Mouse (Mus musculus) heart, adult 2 months (tissue): ENCODE measurements around the gene Rxrg. TPM values are rescaled to one million over a fixed set of nuclear protein-coding genes. Genes with fewer than 3 reads are reported as not detected.
A peak's percentile ranks its signal among the peaks of the same experiment; 100 is the strongest.

Experiments
- DNase-seq, 2 experiments: peaks; one replicate each; pipeline ENCODE4 v3.0.0; 2021
- H3K27ac ChIP-seq: fragments of 200-600 bp; 2 replicates; pipeline ENCODE4 v1.8.1; 2022
- H3K27me3 ChIP-seq: fragments of 200-500 bp; 2 replicates; pipeline ENCODE4 v1.6.1; 2012; ENCODE audit warnings: mild to moderate bottlenecking, low read length, inconsistent platforms, mixed read lengths; ENCODE audit not compliant: control insufficient read depth, insufficient read depth
- H3K36me3 ChIP-seq: fragments of 200-500 bp; 2 replicates; pipeline ENCODE4 v1.6.1; 2012; ENCODE audit warnings: low read length, inconsistent platforms; ENCODE audit not compliant: control insufficient read depth, insufficient read depth
- H3K4me1 ChIP-seq: fragments of 200-500 bp; 2 replicates; pipeline ENCODE4 v1.6.1; 2011; ENCODE audit warnings: low read length; ENCODE audit not compliant: control insufficient read depth, insufficient read depth
- H3K4me3 ChIP-seq: fragments of 200-600 bp; 2 replicates; pipeline ENCODE4 v1.8.1; 2022
- H3K79me2 ChIP-seq: fragments of 200-500 bp; replicated peaks from 2 replicates; pipeline ENCODE4 v1.6.1; 2012; ENCODE audit warnings: mild to moderate bottlenecking, inconsistent platforms, low read length, moderate library complexity, mixed read lengths; ENCODE audit not compliant: control insufficient read depth, insufficient read depth
- H3K9ac ChIP-seq: fragments of 200-500 bp; 2 replicates; pipeline ENCODE4 v1.6.1; 2012; ENCODE audit warnings: low read depth, mild to moderate bottlenecking, control low read depth, inconsistent platforms, low read length, mixed read lengths
- CTCF ChIP-seq: fragments of 200-600 bp; IDR thresholded peaks from 2 replicates; pipeline ENCODE4 v1.8.1; 2022; ENCODE audit warnings: antibody characterized with exemption, mild to moderate bottlenecking, moderate library complexity
- EP300 ChIP-seq: fragments of 200-500 bp; IDR thresholded peaks from 2 replicates; pipeline ENCODE4 v1.6.1; 2011; ENCODE audit warnings: low read depth, low read length, control low read depth; ENCODE audit not compliant: insufficient read depth
- POLR2A ChIP-seq: fragments of 200-500 bp; IDR thresholded peaks from 2 replicates; pipeline ENCODE4 v1.6.1; 2011; ENCODE audit warnings: mild to moderate bottlenecking, low read depth, low read length, control low read depth; ENCODE audit not compliant: insufficient read depth
- WGBS: fragments of 180-500 bp; shearing (Covaris S2); methylation state at CpG from one replicate; pipeline ENCODE4 v1.1.7; 2018; 5-methylcytosine and 5-hydroxymethylcytosine counted together
- intact Hi-C: fragments of 180-260 bp; cut with DNase I; formaldehyde crosslinking; loops from one replicate; pipeline ENCODE4 v1.15.1; 2025
- polyA plus RNA-seq: library from polyadenylated mRNA; depleted of rRNA; stranded (reverse); fragments of >200 nt; gene quantifications from 2 replicates; pipeline ENCODE4 v1.2.3, GENCODE M21; 2012
- total RNA-seq, 2 experiments: library from RNA; stranded (reverse); gene quantifications; 2 replicates each; pipeline ENCODE4 v1.2.3; 2021

Gene Rxrg
- total and polyA plus RNA-seq, 3 experiments: 64.2 to 81.3 (median 67.0) TPM

GRCm38 (mm10) chr1:167636948-167637347 is 38.8 kb downstream of the Rxrg start:
- no peaks in the 10 kb centered on the region for H3K4me1 ChIP-seq
- peak; percentile 49 to 52 for DNase-seq
- no peak overlapping the region for H3K27ac ChIP-seq
- no peaks in the 10 kb centered on the region for H3K27me3 ChIP-seq
- no peaks in the 10 kb centered on the region for H3K79me2 ChIP-seq
- 6% methylated on average over 3 of the region's 3 CpGs for WGBS
- TF ChIP-seq POLR2A (no peak), EP300 (peak; percentile 81; the same call in 1 of the 2 replicates), CTCF (peak; percentile 98)
- H3K36me3 ChIP-seq: no peaks in the 10 kb centered on the region
- H3K4me3 ChIP-seq: no peak overlapping the region
- H3K9ac ChIP-seq: no peak overlapping the region
- intact Hi-C loops: loop anchor here (1.0 kb wide), 2 partner anchors 189 to 222 kb away; no protein-coding TSS in a partner anchor

GRCm38 (mm10) chr1:167638053-167638452 is 39.9 kb downstream of the Rxrg start:
- peak in 1 of 2 experiments; percentile 47 for DNase-seq
- H3K27me3 ChIP-seq: no peaks in the 10 kb centered on the region
- H3K27ac ChIP-seq: no peak overlapping the region
- H3K4me1 ChIP-seq: no peaks in the 10 kb centered on the region
- no peak overlapping the region for H3K4me3 ChIP-seq
- intact Hi-C loops: no loop called here
- no peaks in the 10 kb centered on the region for H3K79me2 ChIP-seq
- TF ChIP-seq CTCF: peak; percentile 63
- no peak for TF ChIP-seq EP300
- H3K36me3 ChIP-seq: no peaks in the 10 kb centered on the region
- no peak overlapping the region for H3K9ac ChIP-seq
- WGBS: 41% methylated on average over 13 of the region's 13 CpGs

GRCm38 (mm10) chr1:167638901-167639300 is 40.7 kb downstream of the Rxrg start:
- 65% methylated on average over 9 of the region's 9 CpGs for WGBS
- H3K27me3 ChIP-seq: no peaks in the 10 kb centered on the region

GRCm38 (mm10) chr1:167644866-167645537 is 46.8 kb downstream of the Rxrg start:
- Histone ChIP-seq H3K79me2 (no peaks in the 10 kb centered on the region), H3K4me3 (no peak overlapping the region), H3K36me3 (no peaks in the 10 kb centered on the region), H3K27ac (no peak overlapping the region), H3K9ac (no peak overlapping the region), H3K4me1 (peaks cover 4% of the 10 kb centered on the region), H3K27me3 (no peaks in the 10 kb centered on the region)
- 14% methylated on average over 16 of the region's 16 CpGs for WGBS
- no peak for TF ChIP-seq EP300
- peak; percentile 99; the same call in 1 of the 2 replicates for TF ChIP-seq CTCF
- peak; percentile 85 to 93 for DNase-seq
- intact Hi-C loops: loop anchor here (2.0 to 5.0 kb wide), 2 partner anchors 230 to 423 kb away; no protein-coding TSS in a partner anchor

More at GRCm38 (mm10) chr1:167638901-167639300, 40.7 kb downstream of the Rxrg start:
- DNase-seq: no peak
- H3K79me2 ChIP-seq: no peaks in the 10 kb centered on the region
- no peak for TF ChIP-seq POLR2A
- TF ChIP-seq EP300: no peak
- TF ChIP-seq CTCF: no peak
- no peak overlapping the region for H3K9ac ChIP-seq
- H3K36me3 ChIP-seq: no peaks in the 10 kb centered on the region
- H3K4me1 ChIP-seq: no peaks in the 10 kb centered on the region
- H3K27ac ChIP-seq: no peak overlapping the region
- H3K4me3 ChIP-seq: no peak overlapping the region
- intact Hi-C loops: no loop called here

GRCm38 (mm10) chr1:167648670-167649069 is 50.5 kb downstream of the Rxrg start:
- Histone ChIP-seq H3K36me3 (no peaks in the 10 kb centered on the region), H3K79me2 (no peaks in the 10 kb centered on the region), H3K9ac (no peak overlapping the region), H3K4me1 (peaks cover 4% of the 10 kb centered on the region), H3K27ac (no peak overlapping the region), H3K4me3 (no peak overlapping the region), H3K27me3 (no peaks in the 10 kb centered on the region)
- no peak for DNase-seq
- whole genome bisulfite sequencing: 74% methylated on average over 3 of the region's 3 CpGs
- intact Hi-C loops: loop anchor here (5.0 kb wide), 1 partner anchor 426 kb away; no protein-coding TSS in a partner anchor
- TF ChIP-seq POLR2A: no peak
- TF ChIP-seq EP300: no peak
- TF ChIP-seq CTCF: no peak

- Histone ChIP-seq H3K4me3 (no peak overlapping the region), H3K36me3 (no peaks in the 10 kb centered on the region), H3K27ac (no peak overlapping the region), H3K27me3 (no peaks in the 10 kb centered on the region), H3K79me2 (no peaks in the 10 kb centered on the region), H3K4me1 (peaks cover 4% of the 10 kb centered on the region), H3K9ac (no peak overlapping the region)
- 34% methylated on average over 11 of the region's 11 CpGs for WGBS
- DNase-seq: peak in 1 of 2 experiments; percentile 25
- TF ChIP-seq CTCF: no peak
- no peak for TF ChIP-seq EP300
- TF ChIP-seq POLR2A: no peak
- intact Hi-C loops: loop anchor here (5.0 kb wide), 1 partner anchor 427 kb away; no protein-coding TSS in a partner anchor
Observed at GRCm38 (mm10) chr1:167649122-167649633, 51.0 kb downstream of the Rxrg start.
